Mouse (Mus musculus): ENCODE measurements around the gene Bax.

DNA sequence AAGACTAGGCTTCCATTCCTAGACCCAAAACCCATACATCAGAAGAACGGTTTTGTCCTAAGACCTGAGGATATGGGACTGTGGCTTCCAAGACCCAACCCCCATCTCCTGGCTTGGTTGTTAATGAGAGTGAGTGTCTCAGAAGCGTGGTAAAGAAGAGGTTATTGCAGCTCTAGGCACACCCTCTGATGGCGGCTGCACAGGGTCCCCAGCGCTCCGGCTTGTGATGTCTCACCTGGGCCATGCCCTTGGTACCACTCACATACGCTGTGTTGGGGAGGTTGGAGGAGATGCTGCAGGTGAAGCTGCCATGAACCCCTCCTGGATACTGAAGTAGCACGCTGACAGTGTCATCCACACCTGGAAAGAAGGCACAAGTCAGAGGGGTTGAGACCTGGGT, 12.1 kb upstream of the Bax start:
- TF ChIP-seq CTCF (IDR thresholded peaks at IDR 0.05) (no peak), POLR2A (IDR thresholded peaks at IDR 0.05; ENCODE audit: insufficient read depth, low read depth, low read length) (no peak), EP300 (IDR thresholded peaks at IDR 0.05; ENCODE audit: insufficient read depth, low read depth, low read length) (no peak)

All from heart, adult 2 months (tissue).